Mouse (Mus musculus) ovary, postnatal 14 days (tissue): ENCODE measurements at regions not wholly inside any gene's neighbourhood (a gene's known extent, or its start where the extent isn't known, plus 50 kb on each side); places are given as distances from the start of the nearest gene placed in this dataset.
"Not testable (repeated sequence)": the region's sequence is repeated elsewhere in the genome, so short reads cannot be mapped to it uniquely, and the experiment has no call there.

ENCODE experiments used
- DNase-seq: peaks from one replicate; pipeline ENCODE4 v3.0.0; 2022; ENCODE audit warnings: low spot score

DNA sequence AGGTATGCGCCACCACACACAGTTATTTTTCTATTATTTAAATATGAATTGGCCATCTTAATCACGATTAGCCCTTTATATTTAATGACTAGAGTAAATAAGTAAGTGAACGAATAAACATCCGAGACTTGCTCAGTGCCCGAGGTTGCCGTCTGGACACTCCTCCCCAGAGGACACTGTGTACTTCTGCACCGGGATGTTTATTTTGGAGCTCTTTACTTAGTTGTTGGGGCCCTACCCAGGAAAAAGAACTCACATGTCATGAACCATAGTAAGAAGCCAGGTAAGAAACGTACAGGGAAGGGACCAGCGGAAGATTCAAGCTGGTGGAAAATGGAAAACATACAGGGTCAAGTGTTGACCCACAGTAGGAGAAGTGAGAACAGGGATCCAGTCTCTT lies 89.0 kb downstream of the Akr1d1 start:
- DNase-seq: no peak

GRCm38 (mm10) chr6:37621364-37622029 lies 91.5 kb downstream of the Akr1d1 start:
- DNase-seq: no peak

DNA sequence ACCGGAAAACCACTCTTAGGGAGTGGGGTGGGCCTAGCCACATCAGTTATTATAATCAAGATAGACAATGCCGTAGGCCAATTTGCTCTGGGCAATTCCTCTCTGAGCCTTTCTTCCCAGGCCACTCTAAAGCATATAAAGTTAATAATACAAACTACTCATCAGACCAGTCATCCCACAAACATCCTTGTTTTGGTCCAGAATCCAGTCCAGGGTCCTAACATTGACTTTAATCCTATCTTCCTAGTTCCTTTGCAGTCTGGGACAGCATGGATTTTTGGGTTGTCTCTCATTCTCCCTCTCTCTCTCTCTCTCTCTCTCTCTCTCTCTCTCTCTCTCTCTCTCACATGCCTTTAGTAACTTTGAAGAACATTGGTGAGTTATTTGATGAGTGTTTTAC lies 92.3 kb downstream of the Akr1d1 start:
- DNase-seq: no peak

DNA sequence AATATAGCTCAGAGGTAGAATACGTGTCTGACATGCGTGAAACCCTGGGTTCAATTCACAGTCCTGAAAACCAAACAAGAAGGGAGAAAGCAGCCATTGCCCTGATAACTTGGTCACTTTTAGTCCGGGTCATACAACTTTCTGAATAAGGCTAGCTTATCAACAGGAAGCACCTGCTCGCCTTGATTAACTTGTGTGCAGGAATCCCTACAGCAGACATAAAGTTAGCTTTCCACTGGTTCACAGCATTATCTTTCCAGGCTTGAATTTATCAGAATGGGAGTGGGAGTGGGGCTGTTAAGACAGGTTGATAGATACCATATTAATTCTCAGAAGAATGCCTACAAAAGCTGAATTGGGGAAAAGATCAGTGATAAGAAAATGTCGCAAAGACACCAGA lies 97.2 kb downstream of the Akr1d1 start:
- no peak for DNase-seq

DNA sequence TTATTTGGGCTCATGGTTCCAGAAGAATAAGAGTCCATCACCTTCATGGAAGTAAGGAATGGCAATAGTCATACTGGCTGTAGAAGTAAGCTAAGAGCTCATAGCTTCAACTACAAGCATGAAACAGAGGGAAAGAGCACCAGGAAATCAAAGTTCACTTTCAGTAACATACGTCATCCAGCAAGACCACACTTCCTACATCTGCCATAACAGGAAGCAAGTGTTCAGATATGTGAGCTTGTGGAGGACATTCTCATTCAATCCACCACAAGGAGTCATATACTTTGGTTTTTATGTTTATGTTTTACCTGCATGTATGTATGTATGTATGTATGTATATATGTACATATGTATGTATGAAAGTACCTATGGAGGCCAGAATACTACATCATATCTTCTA lies 104.0 kb downstream of the Akr1d1 start:
- no peak for DNase-seq

GRCm38 (mm10) chr6:37642066-37642465 lies 112.1 kb downstream of the Akr1d1 start:
- no peak for DNase-seq

DNA sequence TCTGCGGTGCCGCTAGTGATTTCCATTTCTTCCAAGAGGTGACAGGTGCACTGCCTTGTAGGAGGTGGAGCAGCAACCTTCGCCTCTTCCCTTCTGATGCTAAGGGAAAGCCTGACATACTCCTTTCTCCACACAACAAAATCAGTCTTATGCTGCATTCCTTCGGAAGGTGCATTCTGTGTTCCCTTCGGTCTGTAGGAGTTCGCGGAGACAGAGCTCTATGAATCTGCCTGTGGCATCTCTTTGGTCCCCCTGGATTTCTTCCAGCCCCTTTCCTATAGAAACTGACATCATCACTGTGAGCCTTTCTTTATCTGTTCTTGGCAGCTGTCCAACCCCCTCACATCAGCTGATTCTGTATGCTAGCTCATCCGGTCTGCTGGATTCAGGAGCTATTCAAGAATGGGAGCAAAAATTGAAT lies 112.7 kb downstream of the Akr1d1 start:
- no peak for DNase-seq

DNA sequence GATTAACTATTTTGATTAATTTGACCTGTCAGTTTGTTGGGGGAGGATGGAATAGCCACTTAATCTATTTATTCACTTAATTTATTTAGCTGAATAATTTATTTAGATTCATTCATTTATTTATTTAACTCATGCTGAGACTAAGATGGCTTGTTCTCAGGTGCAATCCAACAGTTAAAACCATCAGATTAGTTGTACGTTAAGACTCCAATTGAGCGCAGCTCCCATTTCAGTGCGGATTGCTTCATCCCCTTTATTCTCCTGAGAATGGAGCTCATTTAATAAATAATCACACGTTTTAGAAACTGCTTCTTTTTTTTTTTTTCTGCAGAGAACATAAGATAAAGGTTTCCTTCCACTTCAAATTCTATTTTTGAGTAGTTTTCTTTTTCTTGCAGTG lies 113.2 kb downstream of the Akr1d1 start:
- no peak for DNase-seq

DNA sequence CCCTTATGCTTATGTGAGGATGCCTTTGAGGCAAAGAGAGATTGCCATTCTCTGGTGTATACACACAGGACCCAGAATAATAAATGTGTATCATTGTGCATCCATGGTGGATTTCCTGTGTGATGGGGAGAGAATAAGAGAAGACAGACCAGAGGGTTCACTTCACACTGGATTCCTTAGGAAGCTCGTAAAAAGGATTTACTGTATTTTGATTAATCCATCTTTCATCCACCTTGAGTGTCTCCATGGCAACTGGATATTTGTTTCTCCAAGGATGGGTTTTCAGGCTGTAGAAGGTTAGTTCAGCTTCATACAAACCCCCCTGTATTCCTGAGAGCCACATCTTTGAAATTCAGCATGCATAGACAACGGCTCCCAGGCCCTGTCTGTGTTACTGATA lies 113.7 kb downstream of the Akr1d1 start:
- DNase-seq: no peak

- DNase-seq: no peak
These were observed 115.6 kb downstream of the Akr1d1 start for GRCm38 (mm10) chr6:37645551-37645950.

DNA sequence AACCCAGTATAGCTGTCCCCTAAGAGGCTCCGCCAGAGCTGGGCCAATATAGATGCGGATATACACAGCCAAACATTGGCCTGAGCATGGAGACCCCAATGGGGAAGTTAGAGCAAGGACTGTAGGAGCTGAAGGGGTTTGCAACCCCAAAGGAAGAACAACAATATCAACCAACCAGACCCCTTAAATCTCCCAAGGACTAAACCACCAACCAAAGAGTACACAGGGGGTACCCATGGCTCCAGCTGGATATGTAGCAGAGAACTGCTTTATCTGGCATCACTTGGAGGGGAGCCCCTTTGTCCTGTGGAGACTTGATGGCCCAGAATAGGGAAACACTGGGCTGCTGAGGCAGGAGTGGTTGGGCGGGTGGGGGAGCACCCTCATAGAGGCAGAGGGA lies 127.3 kb downstream of the Akr1d1 start:
- not testable (repeated sequence) for DNase-seq

- DNase-seq: no peak
These were observed 128.2 kb downstream of the Akr1d1 start for GRCm38 (mm10) chr6:37658021-37658650.

- DNase-seq: no peak
These were observed 132.8 kb downstream of the Akr1d1 start for GRCm38 (mm10) chr6:37662747-37663146.

DNA sequence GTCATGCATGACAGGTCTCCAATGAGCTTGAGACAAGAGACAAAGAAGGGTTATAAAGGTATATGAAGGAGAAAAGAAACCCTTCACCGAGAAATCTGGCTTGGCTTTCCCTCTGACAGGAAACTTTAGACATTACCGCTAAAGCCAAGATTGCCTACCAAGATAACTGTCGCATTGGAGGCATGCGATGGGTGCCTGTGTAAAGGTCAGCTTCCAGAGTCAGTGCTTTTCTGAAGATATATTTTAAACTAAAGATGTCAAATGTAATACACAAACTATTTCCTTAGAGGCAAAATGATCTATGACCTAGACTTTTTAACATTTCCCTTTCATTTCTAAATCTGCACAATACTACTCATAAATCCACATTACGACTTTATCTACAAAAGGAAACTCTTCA lies 135.6 kb downstream of the Akr1d1 start:
- DNase-seq: no peak

GRCm38 (mm10) chr6:37669407-37669806 lies 139.4 kb downstream of the Akr1d1 start:
- DNase-seq: no peak

GRCm38 (mm10) chr6:37670701-37671100 lies 140.7 kb downstream of the Akr1d1 start:
- no peak for DNase-seq

GRCm38 (mm10) chr6:37679871-37680270 lies 149.9 kb downstream of the Akr1d1 start:
- DNase-seq: no peak

GRCm38 (mm10) chr6:37681331-37681730 lies 151.4 kb downstream of the Akr1d1 start:
- DNase-seq: not testable (repeated sequence)

GRCm38 (mm10) chr6:37686094-37686493 lies 156.1 kb downstream of the Akr1d1 start:
- no peak for DNase-seq

DNA sequence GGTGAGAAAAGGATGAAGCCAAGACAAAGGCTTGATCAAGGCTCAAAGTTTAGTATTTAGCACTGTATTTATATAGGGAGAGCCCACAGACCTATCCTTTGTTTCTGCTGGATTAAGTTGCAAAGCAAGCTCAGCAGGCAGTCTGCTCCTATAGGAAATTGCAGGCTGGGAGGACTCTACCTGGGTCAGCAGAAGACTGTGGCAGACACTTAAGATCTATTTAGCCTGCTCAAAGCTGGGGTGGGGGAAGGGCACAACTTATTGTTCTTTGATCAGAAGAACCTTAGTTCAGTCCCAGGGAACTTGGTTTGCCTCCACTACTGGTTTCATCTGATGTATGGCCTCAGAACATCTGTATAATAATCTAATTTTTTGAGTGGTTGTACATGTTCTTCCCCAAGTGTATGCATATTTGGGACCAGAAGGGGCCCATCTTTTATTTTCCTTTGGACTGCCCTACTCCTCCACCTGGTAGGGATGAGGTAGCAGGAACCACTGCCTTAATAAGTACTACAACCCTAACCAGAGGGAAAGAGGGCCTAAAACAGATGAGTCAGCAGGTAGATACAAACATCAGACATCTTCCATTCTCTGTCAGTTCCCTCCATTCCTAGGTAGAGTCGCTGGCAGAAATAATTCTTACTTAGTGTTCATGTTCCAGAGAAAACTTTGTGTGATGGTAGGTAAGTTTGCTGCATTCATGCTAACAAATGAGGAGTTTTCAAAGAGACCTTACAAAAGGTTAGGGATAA lies 159.1 kb downstream of the Akr1d1 start:
- no peak for DNase-seq

DNA sequence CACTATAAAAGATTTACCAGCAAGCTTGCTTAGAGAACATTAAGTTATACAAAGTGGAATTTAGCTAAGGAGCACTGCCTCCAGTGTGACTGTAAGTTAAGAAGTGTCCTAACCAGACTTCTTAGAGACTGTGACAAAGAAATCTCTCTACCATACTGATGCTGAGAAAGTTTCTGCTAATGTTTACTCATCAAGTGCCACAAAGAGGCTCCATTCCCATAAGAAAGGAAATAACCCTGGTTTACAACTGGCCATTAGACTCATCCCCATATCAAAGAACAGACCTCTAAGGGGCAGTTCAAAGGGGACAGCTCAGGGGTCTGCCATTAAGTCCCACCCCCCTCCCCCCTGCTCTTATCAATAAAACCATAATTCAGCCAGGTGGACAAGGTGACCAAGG lies 159.7 kb downstream of the Akr1d1 start:
- DNase-seq: no peak

DNA sequence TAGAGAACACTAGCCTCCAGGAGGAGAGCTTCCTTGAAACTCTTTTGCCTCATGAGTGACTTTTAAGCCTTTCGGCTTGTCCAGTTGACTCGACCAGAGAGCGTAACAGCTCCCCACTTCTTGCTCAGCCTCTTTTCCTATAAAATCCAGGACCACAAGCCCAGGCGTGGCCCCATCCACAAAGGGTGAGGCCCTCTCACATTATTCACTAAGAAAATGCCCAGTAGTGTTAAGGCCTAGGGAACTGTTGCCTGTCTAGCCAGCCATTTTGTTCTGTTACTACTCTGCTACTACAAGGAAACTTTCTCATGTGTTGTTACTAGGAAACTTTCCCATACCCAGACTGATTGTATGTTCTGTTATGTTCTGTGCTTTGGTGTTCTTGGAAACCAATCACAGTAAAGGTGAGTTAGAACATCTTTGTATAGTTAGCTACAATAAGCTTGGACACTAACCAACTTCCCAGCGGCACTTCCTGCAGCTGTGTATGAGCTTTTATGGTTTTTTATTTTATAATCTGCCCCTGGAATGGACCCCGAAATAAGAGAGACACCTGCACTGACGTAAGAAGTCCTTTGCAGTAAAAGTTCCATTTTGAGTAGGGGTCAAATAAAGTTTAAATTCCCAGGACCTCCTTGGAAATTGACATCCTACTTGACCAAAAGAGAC lies 162.1 kb downstream of the Akr1d1 start:
- no peak for DNase-seq

GRCm38 (mm10) chr6:37692758-37693157 lies 162.8 kb downstream of the Akr1d1 start:
- no peak for DNase-seq
